Mouse (Mus musculus) embryonic facial prominence, embryonic 14.5 days (tissue): ENCODE measurements at regions not wholly inside any gene's neighbourhood (a gene's known extent, or its start where the extent isn't known, plus 50 kb on each side); places are given as distances from the start of the nearest gene placed in this dataset.

Experiments used
- ATAC-seq: fragments of 200-750 bp; cut with Nextera tagmentation; 2 replicates; pipeline ENCODE4 v1.8.0; 2017; ENCODE audit warnings: low read depth, moderate number of reproducible peaks, moderate TSS enrichment
- DNase-seq: peaks from one replicate; pipeline ENCODE4 v3.0.0-alpha.2; 2015; ENCODE audit warnings: low spot score
- H3K27ac ChIP-seq: fragments of 300-500 bp; sonication (generic); replicated peaks from 2 replicates; pipeline ENCODE4 v1.5.1; 2014; ENCODE audit warnings: low read depth, mild to moderate bottlenecking, low read length, moderate library complexity
- H3K27me3 ChIP-seq: fragments of 300-500 bp; sonication (generic); replicated peaks from 2 replicates; pipeline ENCODE4 v1.6.1; 2014; ENCODE audit warnings: low read length; ENCODE audit not compliant: control insufficient read depth, insufficient read depth
- H3K36me3 ChIP-seq: fragments of 300-500 bp; sonication (generic); 2 replicates; pipeline ENCODE4 v1.6.1; 2014; ENCODE audit warnings: low read length, mixed read lengths; ENCODE audit not compliant: control insufficient read depth, insufficient read depth
- H3K4me1 ChIP-seq: fragments of 300-500 bp; sonication (generic); 2 replicates; pipeline ENCODE4 v1.6.1; 2014; ENCODE audit warnings: antibody characterized with exemption, low read length; ENCODE audit not compliant: control insufficient read depth, insufficient read depth
- H3K4me2 ChIP-seq: fragments of 300-500 bp; sonication (generic); 2 replicates; pipeline ENCODE4 v1.6.1; 2014; ENCODE audit warnings: low read depth, mild to moderate bottlenecking, low read length, moderate library complexity, mixed read lengths
- H3K4me3 ChIP-seq: fragments of 300-500 bp; sonication (generic); 2 replicates; pipeline ENCODE4 v1.5.1; 2014; ENCODE audit warnings: low read depth, mild to moderate bottlenecking, low read length
- H3K9ac ChIP-seq: fragments of 300-500 bp; sonication (generic); 2 replicates; pipeline ENCODE4 v1.6.1; 2014; ENCODE audit warnings: low read depth, mild to moderate bottlenecking, low read length, moderate library complexity, mixed read lengths
- H3K9me3 ChIP-seq: fragments of 300-500 bp; sonication (generic); 2 replicates; pipeline ENCODE4 v1.6.1; 2016; ENCODE audit warnings: low read length; ENCODE audit not compliant: control insufficient read depth
- WGBS: fragments of 180-500 bp; shearing (Covaris S2); extraction: QIAGEN DNeasy Blood & Tissue Kit; methylation state at CpG from one replicate; pipeline ENCODE4 v1.1.7; 2014; 5-methylcytosine and 5-hydroxymethylcytosine counted together

- no peak overlapping the region; the same call in 1 of the 2 replicates for H3K27ac ChIP-seq
- peaks cover 7% of the 10 kb centered on the region; the same call in 1 of the 2 replicates for H3K4me1 ChIP-seq
- H3K27me3 ChIP-seq, result no peaks in the 10 kb centered on the region
- 61% methylated on average over 10 of the region's 10 CpGs for WGBS
- ATAC-seq, result peak; percentile 91
- H3K36me3 ChIP-seq, result no peaks in the 10 kb centered on the region
- H3K4me3 ChIP-seq, result no peak overlapping the region
- no peak overlapping the region; the same call in 1 of the 2 replicates for H3K4me2 ChIP-seq
- no peak overlapping the region for H3K9ac ChIP-seq
- no peaks in the 10 kb centered on the region for H3K9me3 ChIP-seq
- peak; percentile 93 for DNase-seq
These were observed 2813.5 kb upstream of the Gm7489 start for GRCm38 (mm10) chr15:51071132-51071656.

DNA sequence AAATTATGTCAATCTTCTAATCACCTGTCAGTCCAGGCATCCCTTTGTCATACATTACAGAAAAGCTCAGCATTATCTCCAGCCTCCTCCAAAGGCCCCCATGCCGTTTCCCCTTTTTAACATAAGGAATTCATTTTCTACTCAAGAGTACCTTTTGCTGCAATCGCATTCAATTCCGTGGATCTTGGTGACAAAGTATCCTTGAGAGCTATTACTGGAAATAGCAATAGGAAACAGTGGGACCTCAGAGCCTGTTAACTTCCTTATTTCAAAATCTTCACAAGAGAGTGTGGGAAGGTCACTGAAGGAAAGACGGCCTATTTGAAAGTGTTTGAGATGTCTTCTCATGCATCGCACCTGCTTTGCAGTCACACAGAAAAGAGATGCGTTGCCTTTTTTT is 2811.0 kb upstream of the Gm7489 start:
- Histone ChIP-seq H3K9ac (no peak overlapping the region), H3K4me1 (peaks cover 7% of the 10 kb centered on the region; the same call in 1 of the 2 replicates), H3K4me3 (no peak overlapping the region), H3K36me3 (no peaks in the 10 kb centered on the region), H3K27ac (no peak overlapping the region), H3K27me3 (no peaks in the 10 kb centered on the region), H3K4me2 (no peak overlapping the region), H3K9me3 (no peaks in the 10 kb centered on the region)
- ATAC-seq, result no peak
- WGBS, result 64% methylated on average over 6 of the region's 6 CpGs
- DNase-seq, result no peak

DNA sequence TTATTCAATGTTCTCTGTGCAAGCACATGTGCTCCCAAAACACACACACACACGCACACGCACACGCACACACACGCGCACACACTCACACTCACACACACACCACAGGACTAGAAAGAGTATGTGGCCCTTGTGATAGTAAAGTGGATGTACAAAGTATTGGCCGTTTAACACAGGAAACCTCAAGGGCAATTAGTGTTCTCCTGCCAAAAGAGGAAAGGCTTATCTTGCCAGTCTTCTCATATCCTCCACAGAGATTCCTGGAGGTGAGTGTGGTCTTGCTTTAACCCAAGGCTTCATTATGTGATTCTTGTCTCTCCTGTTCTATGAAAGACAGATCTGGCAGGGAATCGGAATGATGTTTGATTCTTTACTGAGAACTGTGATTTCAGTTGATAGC is 2810.5 kb upstream of the Gm7489 start:
- H3K36me3 ChIP-seq, result no peaks in the 10 kb centered on the region
- H3K4me3 ChIP-seq, result no peak overlapping the region
- no peak for DNase-seq
- H3K9me3 ChIP-seq, result no peaks in the 10 kb centered on the region
- no peak overlapping the region for H3K27ac ChIP-seq
- ATAC-seq, result no peak
- H3K27me3 ChIP-seq, result no peaks in the 10 kb centered on the region
- H3K4me1 ChIP-seq, result peaks cover 7% of the 10 kb centered on the region; the same call in 1 of the 2 replicates
- no peak overlapping the region for H3K4me2 ChIP-seq
- WGBS, result 84% methylated on average over 7 of the region's 7 CpGs
- no peak overlapping the region for H3K9ac ChIP-seq

DNA sequence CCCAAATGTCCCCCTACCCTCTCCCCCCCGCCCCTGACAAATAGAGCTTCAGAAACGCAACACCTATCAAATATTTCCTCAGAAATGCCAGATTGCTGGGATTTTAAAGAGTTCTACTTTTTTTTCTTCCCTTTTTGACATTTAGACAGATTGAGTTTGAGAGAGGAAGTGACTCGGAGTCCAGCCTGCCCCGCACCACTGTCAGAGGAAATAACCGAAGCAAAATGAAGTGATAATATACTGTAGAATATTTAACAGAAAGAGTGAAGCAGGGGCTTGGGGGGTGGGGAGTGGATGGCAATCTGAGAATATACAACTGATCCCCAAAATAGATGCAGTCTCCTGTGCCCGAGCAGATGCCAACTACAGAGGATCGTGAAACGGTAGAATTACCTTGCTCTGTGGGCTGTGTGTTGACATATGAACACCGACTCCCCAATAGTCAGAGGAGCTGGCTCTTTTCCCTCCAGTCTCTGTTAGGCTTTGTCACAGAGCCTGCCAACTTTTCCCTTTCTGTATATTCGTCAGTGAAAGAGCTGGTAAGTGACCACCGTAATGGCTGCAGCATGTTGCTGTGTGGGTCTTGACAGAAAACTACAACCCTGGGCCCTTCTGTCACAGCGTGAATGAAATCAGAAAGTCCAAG is 2800.9 kb upstream of the Gm7489 start:
- Histone ChIP-seq H3K27me3 (no peaks in the 10 kb centered on the region), H3K9ac (no peak overlapping the region), H3K9me3 (no peaks in the 10 kb centered on the region), H3K27ac (no peak overlapping the region), H3K36me3 (no peaks in the 10 kb centered on the region), H3K4me2 (peak overlapping the region; percentile 4; the same call in 1 of the 2 replicates), H3K4me3 (no peak overlapping the region), H3K4me1 (no peaks in the 10 kb centered on the region)
- WGBS, result 57% methylated on average over 12 of the region's 12 CpGs
- DNase-seq (no peak), ATAC-seq (no peak)

DNA sequence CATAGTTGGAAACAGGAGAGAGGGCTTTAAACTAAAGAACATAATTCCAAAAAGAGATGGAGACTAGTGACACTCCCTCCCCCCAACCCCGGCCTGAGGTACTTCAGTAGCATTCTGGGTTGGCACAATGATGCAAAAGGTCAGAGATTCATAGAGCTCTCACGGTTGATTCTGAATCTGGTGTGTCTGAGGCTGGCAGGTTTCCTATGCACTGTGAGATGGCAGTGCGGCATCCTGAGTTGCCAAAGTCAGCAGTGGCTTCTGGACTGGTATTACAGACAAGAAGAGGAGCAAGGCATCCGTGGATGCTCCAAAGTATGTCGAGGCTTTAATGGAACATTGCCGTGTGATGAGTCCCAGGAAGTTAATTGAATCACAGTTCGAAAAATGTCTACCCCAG is 2791.8 kb upstream of the Gm7489 start:
- no peak for DNase-seq
- Histone ChIP-seq H3K4me1 (peaks cover 13% of the 10 kb centered on the region), H3K4me2 (no peak overlapping the region), H3K36me3 (no peaks in the 10 kb centered on the region), H3K27ac (no peak overlapping the region), H3K9me3 (no peaks in the 10 kb centered on the region), H3K4me3 (no peak overlapping the region), H3K27me3 (no peaks in the 10 kb centered on the region), H3K9ac (no peak overlapping the region)
- ATAC-seq, result no peak
- WGBS, result 75% methylated on average over 7 of the region's 7 CpGs

- H3K9ac ChIP-seq, result peak overlapping the region; percentile 39; the same call in 1 of the 2 replicates
- 70% methylated on average over 7 of the region's 7 CpGs for WGBS
- peak overlapping the region; percentile 14 for H3K4me3 ChIP-seq
- H3K4me2 ChIP-seq, result peak overlapping the region; percentile 44
- H3K27me3 ChIP-seq, result no peaks in the 10 kb centered on the region
- H3K36me3 ChIP-seq, result no peaks in the 10 kb centered on the region
- ATAC-seq (no peak), DNase-seq (no peak)
- H3K9me3 ChIP-seq, result no peaks in the 10 kb centered on the region
- H3K27ac ChIP-seq, result no peak overlapping the region
- H3K4me1 ChIP-seq, result peaks cover 4% of the 10 kb centered on the region; the same call in 1 of the 2 replicates
These were observed 2780.8 kb upstream of the Gm7489 start for GRCm38 (mm10) chr15:51103948-51104347.

GRCm38 (mm10) chr15:51104362-51104761 is 2780.3 kb upstream of the Gm7489 start:
- H3K4me2 ChIP-seq, result peak overlapping the region; percentile 44
- no peaks in the 10 kb centered on the region for H3K36me3 ChIP-seq
- H3K27me3 ChIP-seq, result no peaks in the 10 kb centered on the region
- DNase-seq (peak; percentile 49), ATAC-seq (peak; percentile 6; the same call in 1 of the 2 replicates)
- H3K4me3 ChIP-seq, result peak overlapping the region; percentile 14
- no peak overlapping the region for H3K27ac ChIP-seq
- peaks cover 4% of the 10 kb centered on the region; the same call in 1 of the 2 replicates for H3K4me1 ChIP-seq
- WGBS, result 18% methylated on average over 10 of the region's 10 CpGs
- peak overlapping the region; percentile 39; the same call in 1 of the 2 replicates for H3K9ac ChIP-seq
- H3K9me3 ChIP-seq, result no peaks in the 10 kb centered on the region

- ATAC-seq (no peak), DNase-seq (no peak)
- H3K4me1 ChIP-seq, result peaks cover 4% of the 10 kb centered on the region; the same call in 1 of the 2 replicates
- peak overlapping the region; percentile 44 for H3K4me2 ChIP-seq
- peak overlapping the region; percentile 39; the same call in 1 of the 2 replicates for H3K9ac ChIP-seq
- H3K4me3 ChIP-seq, result no peak overlapping the region
- H3K27me3 ChIP-seq, result no peaks in the 10 kb centered on the region
- WGBS, result 47% methylated on average over 5 of the region's 5 CpGs
- H3K27ac ChIP-seq, result no peak overlapping the region
- no peaks in the 10 kb centered on the region for H3K36me3 ChIP-seq
- no peaks in the 10 kb centered on the region for H3K9me3 ChIP-seq
These were observed 2779.9 kb upstream of the Gm7489 start for GRCm38 (mm10) chr15:51104796-51105195.
